Mouse (Mus musculus) cerebellum, postnatal 4 days (tissue): ENCODE results near the gene Hemk1.
A peak's percentile ranks its signal among the peaks of the same experiment; 100 is the strongest.
"Not testable (repeated sequence)": the region's sequence is repeated elsewhere in the genome, so short reads cannot be mapped to it uniquely, and the experiment has no call there.

Source experiments
- DNase-seq, 2 experiments: peaks; one replicate each; pipeline ENCODE4 v3.0.0; 2022; ENCODE audit warnings: low spot score in 2 of 2, mixed read lengths in 1 of 2

The Hemk1 gene

GRCm38 (mm10) chr9:107308346-107309000 is 29.7 kb downstream of the Hemk1 start:
- no peak for DNase-seq

DNA sequence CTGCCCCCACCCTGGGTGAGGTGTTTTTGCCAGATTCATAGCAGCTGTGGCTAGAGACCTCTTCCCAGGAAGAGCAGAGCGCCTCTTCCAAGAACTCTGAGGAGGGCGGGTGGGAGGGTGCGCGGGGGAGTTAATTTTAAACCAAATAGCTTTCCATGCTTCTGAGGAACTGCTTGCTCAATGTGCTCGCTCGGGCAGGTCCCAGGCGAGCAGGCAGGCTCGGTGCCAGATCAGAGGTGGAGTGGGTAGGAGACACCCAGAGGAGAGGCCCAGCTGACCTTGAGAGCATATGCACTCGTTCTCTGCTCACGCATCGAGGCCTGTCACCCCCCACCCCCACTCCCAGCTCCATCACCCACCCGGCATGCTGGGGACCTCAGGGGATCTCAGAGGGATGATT is 30.3 kb downstream of the Hemk1 start:
- DNase-seq = no peak

DNA sequence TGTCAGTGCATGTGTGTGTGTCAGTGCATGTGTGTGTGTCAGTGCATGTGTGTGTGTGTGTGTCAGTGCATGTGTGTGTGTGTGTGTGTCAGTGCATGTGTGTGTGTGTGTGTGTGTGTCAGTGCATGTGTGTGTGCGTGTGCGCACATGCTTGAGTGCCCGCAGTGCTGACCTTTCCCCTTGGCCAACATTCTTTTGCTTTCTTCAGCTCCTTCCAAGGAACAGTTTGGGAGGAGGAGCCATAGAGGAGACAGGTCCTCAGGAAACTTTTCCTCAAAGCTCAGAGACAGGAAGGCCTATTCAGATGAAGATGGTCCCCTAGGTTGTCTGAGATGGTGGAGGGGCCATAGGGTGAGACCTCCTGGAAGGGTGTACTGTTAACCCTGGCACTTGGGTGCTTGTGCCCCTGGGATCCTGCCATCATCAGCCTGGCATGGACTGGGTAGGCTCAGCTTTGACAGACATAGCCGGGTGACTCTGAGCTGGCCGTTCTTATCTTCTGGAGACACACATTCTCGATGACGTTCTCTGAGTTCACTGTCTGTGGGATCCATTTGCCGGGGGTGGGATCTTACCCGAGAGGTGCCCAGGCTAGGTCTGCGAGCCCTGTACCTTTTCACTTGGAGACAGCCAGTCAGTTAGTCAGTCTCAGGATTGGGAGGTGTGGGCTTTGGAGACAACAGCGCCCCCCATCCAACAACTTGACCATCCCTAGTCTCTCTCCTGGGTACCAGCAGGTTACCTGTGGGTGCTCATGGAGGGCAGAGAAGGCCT is 30.9 kb downstream of the Hemk1 start:
- no peak for DNase-seq

DNA sequence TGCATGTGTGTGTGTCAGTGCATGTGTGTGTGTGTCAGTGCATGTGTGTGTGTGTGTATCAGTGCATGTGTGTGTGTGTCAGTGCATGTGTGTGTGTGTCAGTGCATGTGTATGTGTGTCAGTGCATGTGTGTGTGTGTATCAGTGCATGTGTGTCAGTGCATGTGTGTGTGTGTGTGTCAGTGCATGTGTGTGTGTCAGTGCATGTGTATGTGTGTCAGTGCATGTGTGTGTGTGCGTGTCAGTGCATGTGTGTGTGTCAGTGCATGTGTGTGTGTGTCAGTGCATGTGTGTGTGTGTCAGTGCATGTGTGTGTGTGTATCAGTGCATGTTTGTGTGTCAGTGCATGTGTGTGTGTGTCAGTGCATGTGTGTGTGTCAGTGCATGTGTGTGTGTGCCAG is 31.5 kb downstream of the Hemk1 start:
- not testable (repeated sequence) for DNase-seq

DNA sequence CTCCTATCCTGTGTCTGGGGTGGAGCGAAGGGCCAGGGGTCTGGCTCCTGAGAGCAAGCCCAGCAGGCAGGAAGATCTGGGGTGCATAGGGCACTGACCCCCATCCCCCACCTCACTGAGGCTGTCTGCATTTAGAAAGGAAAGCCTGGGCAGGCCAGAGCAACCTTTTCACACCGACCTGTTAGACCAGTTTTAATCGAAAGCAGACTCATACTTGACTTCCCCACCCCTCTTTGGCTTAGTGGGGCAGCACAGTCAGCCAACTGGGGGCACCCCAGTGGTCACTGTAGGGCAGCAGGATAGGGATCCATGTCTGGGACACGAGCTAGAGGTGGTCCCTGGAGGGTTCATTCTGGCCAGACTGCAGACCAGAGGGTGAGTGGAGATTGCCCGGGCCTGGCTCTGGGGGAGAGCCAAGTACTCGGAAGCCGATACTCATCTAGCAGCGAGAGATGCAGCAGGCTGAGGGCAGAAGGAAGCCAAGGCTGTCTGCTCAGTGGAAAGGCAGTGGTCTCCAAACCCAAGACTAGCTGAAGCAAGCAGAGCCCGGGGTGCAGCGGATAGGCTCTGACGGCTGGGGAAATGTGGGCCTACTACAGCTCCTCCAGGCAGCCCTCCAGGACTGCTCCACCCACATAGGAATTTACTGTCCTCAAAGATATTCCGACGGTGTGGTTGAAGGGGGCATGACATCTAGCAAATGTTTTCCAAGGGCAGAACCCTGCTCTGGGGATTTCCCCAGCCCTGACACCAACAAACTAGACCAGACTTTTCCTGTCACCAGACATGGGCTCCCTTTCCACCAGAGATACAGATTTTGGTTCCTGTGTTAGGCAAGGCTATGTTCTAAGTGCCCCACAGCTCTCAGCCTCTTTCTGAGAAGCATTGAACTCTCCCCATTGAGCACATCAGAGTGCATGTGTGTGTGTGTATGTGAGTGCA is 32.3 kb downstream of the Hemk1 start:
- DNase-seq = no peak

DNA sequence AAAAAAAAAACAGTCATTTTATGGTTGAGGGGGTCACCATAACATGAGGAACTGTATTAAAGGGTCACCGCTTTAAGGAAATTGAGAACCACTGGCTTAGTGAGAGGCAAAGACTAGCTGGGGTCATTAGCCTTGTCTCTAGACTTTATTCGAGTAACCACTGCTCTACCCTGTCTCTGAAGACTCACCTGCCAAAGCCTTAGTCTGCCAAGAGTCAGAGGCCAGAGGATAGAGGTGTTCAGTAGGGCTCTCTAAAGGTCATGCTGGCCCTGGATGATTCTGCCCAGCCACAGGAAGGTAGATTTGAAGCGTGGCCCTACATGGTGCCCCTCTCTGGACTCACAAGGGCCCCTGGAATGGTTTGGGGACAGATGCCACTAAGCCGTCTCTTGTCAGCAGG is 33.1 kb downstream of the Hemk1 start:
- no peak for DNase-seq

GRCm38 (mm10) chr9:107304383-107304782 is 33.8 kb downstream of the Hemk1 start:
- DNase-seq = no peak

DNA sequence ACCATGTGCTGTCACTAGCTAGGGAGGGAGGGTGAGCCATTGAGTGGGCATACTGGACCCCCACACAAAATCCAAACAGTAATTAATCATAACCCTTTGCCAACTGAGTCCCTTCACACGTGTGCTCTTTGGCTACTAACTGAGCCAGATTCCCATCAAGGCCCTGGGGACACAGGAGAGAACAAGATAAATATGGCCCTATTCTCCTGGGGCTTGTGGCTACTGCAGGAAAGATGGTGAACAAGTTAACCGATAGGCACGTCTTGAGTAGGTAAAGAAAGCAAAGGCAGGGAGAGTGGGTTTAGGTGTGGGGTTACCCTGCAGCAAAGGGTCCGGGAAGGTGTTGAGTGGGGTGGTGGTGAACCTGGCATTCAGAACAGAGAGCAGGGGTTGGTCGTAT is 34.2 kb downstream of the Hemk1 start:
- no peak for DNase-seq

GRCm38 (mm10) chr9:107303121-107303820 is 34.9 kb downstream of the Hemk1 start:
- DNase-seq = no peak

GRCm38 (mm10) chr9:107302592-107302991 is 35.6 kb downstream of the Hemk1 start:
- DNase-seq = no peak

GRCm38 (mm10) chr9:107301554-107302331 is 36.4 kb downstream of the Hemk1 start:
- no peak for DNase-seq

DNA sequence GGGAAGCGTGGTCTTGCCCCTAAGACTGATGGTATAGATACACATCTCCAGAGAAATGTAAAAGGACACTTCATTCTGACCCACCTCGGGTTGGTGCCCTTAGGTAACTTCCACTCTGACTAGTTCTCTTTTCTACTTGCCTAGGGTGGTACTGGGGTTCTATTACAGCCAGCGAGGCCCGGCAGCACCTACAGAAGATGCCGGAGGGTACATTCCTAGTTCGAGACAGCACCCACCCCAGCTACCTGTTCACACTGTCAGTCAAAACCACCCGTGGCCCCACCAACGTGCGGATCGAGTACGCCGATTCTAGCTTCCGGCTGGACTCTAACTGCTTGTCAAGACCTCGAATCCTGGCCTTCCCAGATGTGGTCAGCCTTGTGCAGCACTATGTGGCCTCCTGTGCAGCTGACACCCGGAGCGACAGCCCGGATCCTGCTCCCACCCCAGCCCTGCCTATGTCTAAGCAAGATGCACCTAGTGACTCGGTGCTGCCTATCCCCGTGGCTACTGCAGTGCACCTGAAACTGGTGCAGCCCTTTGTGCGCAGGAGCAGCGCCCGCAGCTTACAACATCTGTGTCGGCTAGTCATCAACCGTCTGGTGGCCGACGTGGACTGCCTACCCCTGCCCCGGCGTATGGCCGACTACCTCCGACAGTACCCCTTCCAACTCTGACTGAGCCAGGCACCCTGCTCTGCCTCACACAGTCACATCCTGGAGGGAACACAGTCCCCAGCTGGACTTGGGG is 37.8 kb downstream of the Hemk1 start:
- DNase-seq = no peak

DNA sequence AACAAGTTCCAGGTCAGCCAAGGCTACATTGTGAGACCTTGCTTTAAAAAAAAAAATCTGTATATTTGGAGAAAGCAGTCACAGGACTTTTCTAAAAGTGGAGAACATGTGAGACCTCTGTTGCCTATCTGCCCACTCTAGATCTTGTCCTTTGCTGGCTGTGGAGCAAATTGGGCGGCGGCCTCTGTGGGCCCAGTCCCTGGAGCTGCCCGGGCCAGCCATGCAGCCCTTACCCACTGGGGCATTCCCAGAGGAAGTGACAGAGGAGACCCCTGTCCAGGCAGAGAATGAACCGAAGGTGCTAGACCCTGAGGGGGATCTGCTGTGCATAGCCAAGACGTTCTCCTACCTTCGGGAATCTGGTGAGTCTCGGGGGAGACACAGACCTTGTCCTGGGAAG is 38.4 kb downstream of the Hemk1 start:
- DNase-seq = no peak

GRCm38 (mm10) chr9:107298876-107299275 is 39.3 kb downstream of the Hemk1 start:
- no peak for DNase-seq

DNA sequence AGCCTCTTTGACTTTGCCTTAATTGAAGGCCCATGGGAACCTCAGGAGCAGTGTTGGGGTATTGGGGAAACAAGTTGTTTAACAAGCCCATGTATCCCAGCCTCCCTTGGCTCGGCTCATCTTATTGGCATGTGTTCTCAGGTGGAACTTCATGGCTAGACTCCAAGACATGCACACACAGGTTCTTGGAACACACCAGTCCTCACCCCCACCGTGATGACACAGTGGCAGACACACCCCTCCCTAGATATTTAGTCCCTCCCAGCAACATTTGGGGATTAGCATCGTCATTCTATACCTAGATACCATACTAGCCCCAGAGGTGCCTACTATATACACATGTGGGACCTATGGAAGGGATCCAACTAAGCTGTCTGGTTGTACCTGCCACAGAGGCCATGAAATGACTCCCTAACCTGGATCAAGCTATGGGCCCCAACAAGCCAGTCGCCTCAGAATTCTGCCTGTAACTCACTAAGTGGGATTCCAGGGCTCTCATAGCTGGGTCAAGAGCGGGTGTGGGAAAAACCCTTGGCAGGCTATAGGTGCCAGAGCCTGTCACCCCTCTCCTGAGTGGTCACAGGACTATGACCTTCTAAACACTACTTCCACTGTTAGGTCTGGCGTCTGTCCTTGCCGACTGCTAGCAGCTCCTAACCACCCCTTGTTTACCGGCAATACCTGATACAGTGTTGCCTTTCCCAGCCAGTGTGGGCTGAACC is 39.9 kb downstream of the Hemk1 start:
- no peak for DNase-seq

GRCm38 (mm10) chr9:107297658-107298057 is 40.5 kb downstream of the Hemk1 start:
- DNase-seq = no peak

- no peak for DNase-seq
These were observed 41.1 kb downstream of the Hemk1 start for GRCm38 (mm10) chr9:107297059-107297458.

DNA sequence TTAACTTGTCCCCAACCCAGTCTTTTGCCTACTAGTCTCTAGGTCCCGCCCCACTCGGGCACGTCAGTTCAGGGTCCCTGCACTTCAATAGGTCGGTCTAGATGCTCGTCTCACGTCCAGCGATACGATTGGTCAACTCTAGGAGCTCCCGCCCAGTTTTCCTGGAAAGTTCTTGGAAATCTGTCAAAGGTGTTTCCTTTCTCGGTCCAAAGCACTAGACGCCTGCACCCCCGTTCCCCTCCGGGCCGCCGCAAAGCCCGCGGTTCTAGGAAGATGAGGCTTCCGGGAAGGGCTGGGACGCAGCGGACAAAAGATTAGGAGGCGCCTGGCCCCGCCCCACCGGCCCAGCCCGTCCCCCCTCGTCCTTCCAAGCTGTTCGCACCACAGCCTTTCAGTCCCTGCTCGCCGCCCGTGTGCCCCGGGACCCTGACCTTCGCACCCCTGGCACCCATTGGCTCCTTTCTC is 41.6 kb downstream of the Hemk1 start:
- peak; percentile 83 to 95 for DNase-seq

GRCm38 (mm10) chr9:107296041-107296440 is 42.1 kb downstream of the Hemk1 start:
- no peak for DNase-seq

DNA sequence AAGGTAGTCTGAATTCAATTTTAAA is 42.3 kb downstream of the Hemk1 start, which contains the start of gene Cish:
Cish (plus strand) TSS at position 11 of the 25 bp plus-strand sequence.
- no peak for DNase-seq
